Mouse (Mus musculus): ENCODE results near the gene Bcl2a1a.
"Not testable (repeated sequence)": the region's sequence is repeated elsewhere in the genome, so short reads cannot be mapped to it uniquely, and the experiment has no call there.

DNA sequence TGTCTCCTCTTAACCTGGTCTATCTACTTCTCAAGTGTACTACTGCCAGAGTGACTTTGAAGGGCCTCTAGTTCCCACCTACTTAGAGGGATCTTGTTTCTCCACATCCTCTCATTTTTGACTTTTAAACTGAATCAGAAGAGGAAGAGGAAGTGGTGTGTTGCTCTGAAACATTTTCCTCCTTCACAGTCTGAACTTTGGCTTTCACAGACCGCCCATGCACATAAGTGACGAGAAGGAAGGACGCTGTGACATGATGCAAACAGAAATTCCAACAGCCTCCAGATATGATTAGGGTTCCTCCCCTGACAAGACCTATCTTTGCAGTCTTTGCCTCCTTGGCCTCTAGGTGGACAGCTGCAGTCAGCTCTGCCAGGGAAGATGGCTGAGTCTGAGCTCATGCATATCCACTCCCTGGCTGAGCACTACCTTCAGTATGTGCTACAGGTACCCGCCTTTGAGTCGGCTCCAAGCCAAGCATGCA is at the start of gene Bcl2a1a:
- TF ChIP-seq POLR2A (IDR thresholded peaks at IDR 0.05; ENCODE audit: borderline replicate concordance, extremely low read depth, low read depth, low read length); CTCF (IDR thresholded peaks at IDR 0.05; ENCODE audit: insufficient read depth, low read length): not testable (repeated sequence)
